Mouse (Mus musculus): ENCODE measurements around the gene Krt7. TPM values are rescaled to one million over a fixed set of nuclear protein-coding genes. Genes with fewer than 3 reads are reported as not detected.

Gene Krt7
- total and polyA plus RNA-seq, 3 experiments = 0.55 to 2.5 (median 0.81) TPM

GRCm38 (mm10) chr15:101367497-101367896 is 43.3 kb upstream of the Krt7 start:
- no peak overlapping the region for H3K27ac ChIP-seq (ENCODE audit: insufficient read depth, low read depth)
- in situ Hi-C loops (cut with MboI; ENCODE audit: low pct_ligation_motif_present, low pct_unique_long_range_greater_than_20kb, low sequenced_read_pairs) = no loop called here
- TF ChIP-seq MYC (IDR thresholded peaks at IDR 0.05; ENCODE audit: low read depth, low read length) (no peak), CHD2 (IDR thresholded peaks at IDR 0.05; ENCODE audit: low read length) (no peak), MAFK (IDR thresholded peaks at IDR 0.05; ENCODE audit: insufficient replicate concordance, low read length) (no peak), MEF2A (IDR thresholded peaks at IDR 0.05; ENCODE audit: borderline replicate concordance, low read depth, low read length) (no peak), MAX (IDR thresholded peaks at IDR 0.05; ENCODE audit: low read length) (no peak), RAD21 (IDR thresholded peaks at IDR 0.05; ENCODE audit: low read depth, low read length) (no peak), KAT2A (IDR thresholded peaks at IDR 0.05; ENCODE audit: insufficient replicate concordance, low read length) (no peak), ZMIZ1 (IDR thresholded peaks at IDR 0.05; ENCODE audit: low read depth, low read length) (no peak), USF1 (IDR thresholded peaks at IDR 0.05; ENCODE audit: low read depth, low read length) (no peak), GABPA (IDR thresholded peaks at IDR 0.05; ENCODE audit: insufficient replicate concordance, low read depth, low read length) (no peak), TBP (conservative IDR thresholded peaks at IDR 0.05; ENCODE audit: low read depth, low read length) (no peak), NELFE (IDR thresholded peaks at IDR 0.05; ENCODE audit: low read depth, low read length) (no peak), MAZ (IDR thresholded peaks at IDR 0.05; ENCODE audit: low read depth, low read length) (no peak), JUN (IDR thresholded peaks at IDR 0.05; ENCODE audit: insufficient read depth, low read depth, low read length) (no peak), MXI1 (IDR thresholded peaks at IDR 0.05; ENCODE audit: low read depth, low read length) (no peak), ZC3H11A (IDR thresholded peaks at IDR 0.05; ENCODE audit: low read depth, low read length) (no peak), HCFC1 (IDR thresholded peaks at IDR 0.05; ENCODE audit: low read depth, low read length) (no peak), ETS1 (conservative IDR thresholded peaks at IDR 0.05; ENCODE audit: low read depth, low read length) (no peak), SMC3 (IDR thresholded peaks at IDR 0.05; ENCODE audit: low read depth, low read length) (no peak)
- H3K79me2 ChIP-seq (replicated peaks; ENCODE audit: control insufficient read depth, extremely low read depth, insufficient read depth, poor library complexity, severe bottlenecking) = no peaks in the 10 kb centered on the region
- peaks cover 66% of the 10 kb centered on the region for H3K27me3 ChIP-seq (replicated peaks)
- peaks cover 3 to 35% of the 10 kb centered on the region in 2 experiments for H3K4me1 ChIP-seq (ENCODE audit: control insufficient read depth in 1 of 2, insufficient read depth in 2 of 2)
- no peaks in the 10 kb centered on the region for H3K36me3 ChIP-seq (replicated peaks in 1 of 2; ENCODE audit: control insufficient read depth in 1 of 2, insufficient read depth in 1 of 2, low read length in 1 of 2)
- no peak for DNase-seq (ENCODE audit: extremely low read depth)
- no peak overlapping the region for H3K4me3 ChIP-seq (replicated peaks in 1 of 3; ENCODE audit: low read depth in 2 of 3, low read length in 2 of 3, poor library complexity in 1 of 3)
- H3K9ac ChIP-seq (ENCODE audit: insufficient read depth, low read depth) = no peak overlapping the region
- dilution Hi-C loops (cut with MboI; ENCODE audit: extremely low pct_ligation_motif_present, extremely low pct_unique_long_range_greater_than_20kb, low sequenced_read_pairs) = no loop called here
- no peaks in the 10 kb centered on the region for H3K9me3 ChIP-seq (replicated peaks; ENCODE audit: low read length)
- no peak overlapping the region for H3K4me2 ChIP-seq (ENCODE audit: insufficient read depth, low read depth, poor library complexity, severe bottlenecking)

- H3K9ac ChIP-seq (ENCODE audit: insufficient read depth, low read depth) = no peak overlapping the region
- H3K4me2 ChIP-seq (ENCODE audit: insufficient read depth, low read depth, poor library complexity, severe bottlenecking) = no peak overlapping the region
- dilution Hi-C loops (cut with MboI; ENCODE audit: extremely low pct_ligation_motif_present, extremely low pct_unique_long_range_greater_than_20kb, low sequenced_read_pairs) = no loop called here
- in situ Hi-C loops (cut with MboI; ENCODE audit: low pct_ligation_motif_present, low pct_unique_long_range_greater_than_20kb, low sequenced_read_pairs) = no loop called here
- DNase-seq (ENCODE audit: extremely low read depth) = no peak
- H3K4me3 ChIP-seq (replicated peaks in 1 of 3; ENCODE audit: low read depth in 2 of 3, low read length in 2 of 3, poor library complexity in 1 of 3) = no peak overlapping the region
- no peaks in the 10 kb centered on the region for H3K9me3 ChIP-seq (replicated peaks; ENCODE audit: low read length)
- no peaks in the 10 kb centered on the region for H3K79me2 ChIP-seq (replicated peaks; ENCODE audit: control insufficient read depth, extremely low read depth, insufficient read depth, poor library complexity, severe bottlenecking)
- H3K27me3 ChIP-seq (replicated peaks) = peaks cover 71% of the 10 kb centered on the region
- H3K27ac ChIP-seq (ENCODE audit: insufficient read depth, low read depth) = no peak overlapping the region
- no peaks in the 10 kb centered on the region for H3K36me3 ChIP-seq (replicated peaks in 1 of 2; ENCODE audit: control insufficient read depth in 1 of 2, insufficient read depth in 1 of 2, low read length in 1 of 2)
- H3K4me1 ChIP-seq (ENCODE audit: control insufficient read depth in 1 of 2, insufficient read depth in 2 of 2) = peaks cover 0 to 30% of the 10 kb centered on the region in 2 experiments; a peak in 2 of 4 replicates
- no peak for TF ChIP-seq POLR2AphosphoS2 (IDR thresholded peaks at IDR 0.05; ENCODE audit: low read depth, low read length)
- no peak for TF ChIP-seq MYC (IDR thresholded peaks at IDR 0.05; ENCODE audit: low read depth, low read length)
Observed at GRCm38 (mm10) chr15:101368015-101368414, 42.8 kb upstream of the Krt7 start.
